Mouse (Mus musculus): ENCODE measurements around the gene Cd163l1. TPM values are rescaled to one million over a fixed set of nuclear protein-coding genes. Genes with fewer than 3 reads are reported as not detected.

The Cd163l1 gene
- polyA plus RNA-seq, 1 experiment, result not detected

GRCm38 (mm10) chr7:140192445-140192844 is 25.6 kb upstream of the Cd163l1 start:
- H3K79me3 ChIP-seq (ENCODE audit: low read depth), result no peaks in the 10 kb centered on the region
- no peak overlapping the region for H3ac ChIP-seq (ENCODE audit: control insufficient read depth, insufficient read length, low read depth)
- no peaks in the 10 kb centered on the region for H3K79me2 ChIP-seq (ENCODE audit: control insufficient read depth, insufficient read depth)
- no peak overlapping the region for H3K4me3 ChIP-seq (ENCODE audit: insufficient read depth, poor library complexity, severe bottlenecking)
- no peaks in the 10 kb centered on the region for H3K36me3 ChIP-seq (ENCODE audit: control insufficient read depth, insufficient read depth)
- TF ChIP-seq CEBPB (IDR thresholded peaks at IDR 0.05; ENCODE audit: low read depth) (no peak), CTCF (IDR thresholded peaks at IDR 0.05; ENCODE audit: control insufficient read depth, insufficient read depth, insufficient read length) (no peak), MYOD1 (IDR thresholded peaks at IDR 0.05; ENCODE audit: control insufficient read depth, insufficient read length, low read depth) (no peak), USF1 (IDR thresholded peaks at IDR 0.05; ENCODE audit: low read depth) (no peak), MYOG (IDR thresholded peaks at IDR 0.05; ENCODE audit: control insufficient read depth, extremely low read depth, insufficient read length) (no peak), MAX (IDR thresholded peaks at IDR 0.05) (no peak), FOSL1 (IDR thresholded peaks at IDR 0.05; ENCODE audit: insufficient read depth, low read length, poor library complexity, severe bottlenecking) (no peak)
- H3K27me3 ChIP-seq (ENCODE audit: control insufficient read depth, insufficient read depth, insufficient read length), result no peaks in the 10 kb centered on the region

- H3K4me3 ChIP-seq (ENCODE audit: insufficient read depth, poor library complexity, severe bottlenecking), result no peak overlapping the region
- H3ac ChIP-seq (ENCODE audit: control insufficient read depth, insufficient read length, low read depth), result no peak overlapping the region
- H3K79me3 ChIP-seq (ENCODE audit: low read depth), result no peaks in the 10 kb centered on the region
- TF ChIP-seq FOSL1 (IDR thresholded peaks at IDR 0.05; ENCODE audit: insufficient read depth, low read length, poor library complexity, severe bottlenecking) (no peak), MYOG (IDR thresholded peaks at IDR 0.05; ENCODE audit: control insufficient read depth, extremely low read depth, insufficient read length) (no peak), CEBPB (IDR thresholded peaks at IDR 0.05; ENCODE audit: low read depth) (no peak), CTCF (IDR thresholded peaks at IDR 0.05; ENCODE audit: control insufficient read depth, insufficient read depth, insufficient read length) (no peak), MYOD1 (IDR thresholded peaks at IDR 0.05; ENCODE audit: control insufficient read depth, insufficient read length, low read depth) (no peak), MAX (IDR thresholded peaks at IDR 0.05) (no peak), USF1 (IDR thresholded peaks at IDR 0.05; ENCODE audit: low read depth) (no peak)
- H3K79me2 ChIP-seq (ENCODE audit: control insufficient read depth, insufficient read depth), result no peaks in the 10 kb centered on the region
- H3K27me3 ChIP-seq (ENCODE audit: control insufficient read depth, insufficient read depth, insufficient read length), result no peaks in the 10 kb centered on the region
- no peaks in the 10 kb centered on the region for H3K36me3 ChIP-seq (ENCODE audit: control insufficient read depth, insufficient read depth)
Measured at GRCm38 (mm10) chr7:140192851-140193250, 25.2 kb upstream of the Cd163l1 start.

DNA sequence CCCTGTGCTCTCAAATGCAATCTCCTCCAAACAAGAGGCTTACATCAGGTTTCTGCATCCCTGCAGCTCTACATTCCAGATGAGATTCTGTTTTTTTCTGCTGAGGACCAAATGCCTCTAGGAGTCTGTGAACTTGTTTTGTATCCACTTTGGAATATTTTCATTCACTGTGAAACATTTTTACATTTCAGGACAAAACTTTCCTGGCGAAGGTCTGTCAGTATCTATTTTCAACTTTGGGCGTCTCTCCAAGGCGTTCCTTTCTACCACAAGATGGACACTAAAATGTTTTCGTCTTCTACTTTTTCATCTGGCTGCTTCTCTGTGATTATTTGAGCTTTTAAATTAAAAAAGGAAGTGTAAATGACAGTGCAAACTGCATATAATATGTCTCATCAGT is 24.0 kb upstream of the Cd163l1 start:
- TF ChIP-seq CEBPB (IDR thresholded peaks at IDR 0.05; ENCODE audit: low read depth), result no peak
- TF ChIP-seq MYOG (IDR thresholded peaks at IDR 0.05; ENCODE audit: control insufficient read depth, extremely low read depth, insufficient read length), result no peak
- Histone ChIP-seq H3K36me3 (ENCODE audit: control insufficient read depth, insufficient read depth) (no peaks in the 10 kb centered on the region), H3K4me3 (ENCODE audit: insufficient read depth, poor library complexity, severe bottlenecking) (no peak overlapping the region), H3K79me3 (ENCODE audit: low read depth) (no peaks in the 10 kb centered on the region), H3K79me2 (ENCODE audit: control insufficient read depth, insufficient read depth) (no peaks in the 10 kb centered on the region), H3K27me3 (ENCODE audit: control insufficient read depth, insufficient read depth, insufficient read length) (no peaks in the 10 kb centered on the region), H3ac (ENCODE audit: control insufficient read depth, insufficient read length, low read depth) (no peak overlapping the region)

DNA sequence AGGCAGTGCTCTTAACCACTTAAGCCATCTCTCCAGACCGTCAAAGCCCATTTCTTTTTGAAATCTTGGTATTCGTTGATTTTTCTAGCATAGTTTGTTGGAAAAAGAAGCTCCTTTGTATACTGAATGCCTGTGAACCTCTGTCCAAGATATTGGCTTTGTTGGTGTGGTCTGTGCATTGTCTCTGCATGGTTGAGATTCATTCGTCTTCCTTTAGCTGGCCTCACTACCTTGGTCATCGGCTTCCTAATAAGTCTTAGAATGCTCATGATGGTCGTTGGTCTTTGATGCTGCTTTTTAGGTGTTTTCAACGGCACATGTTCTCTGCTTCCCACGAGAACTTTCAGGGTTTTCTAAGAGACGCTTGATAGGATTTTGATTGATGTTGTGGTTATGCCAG is 22.1 kb upstream of the Cd163l1 start:
- no peak for TF ChIP-seq CEBPB (IDR thresholded peaks at IDR 0.05; ENCODE audit: low read depth)
- no peak for TF ChIP-seq MAX (IDR thresholded peaks at IDR 0.05)
- no peak for TF ChIP-seq FOSL1 (IDR thresholded peaks at IDR 0.05; ENCODE audit: insufficient read depth, low read length, poor library complexity, severe bottlenecking)
- H3K36me3 ChIP-seq (ENCODE audit: control insufficient read depth, insufficient read depth), result no peaks in the 10 kb centered on the region
- no peak overlapping the region for H3ac ChIP-seq (ENCODE audit: control insufficient read depth, insufficient read length, low read depth)
- H3K4me3 ChIP-seq (ENCODE audit: insufficient read depth, poor library complexity, severe bottlenecking), result no peak overlapping the region
- H3K79me2 ChIP-seq (ENCODE audit: control insufficient read depth, insufficient read depth), result no peaks in the 10 kb centered on the region
- H3K79me3 ChIP-seq (ENCODE audit: low read depth), result no peaks in the 10 kb centered on the region
- no peaks in the 10 kb centered on the region for H3K27me3 ChIP-seq (ENCODE audit: control insufficient read depth, insufficient read depth, insufficient read length)

DNA sequence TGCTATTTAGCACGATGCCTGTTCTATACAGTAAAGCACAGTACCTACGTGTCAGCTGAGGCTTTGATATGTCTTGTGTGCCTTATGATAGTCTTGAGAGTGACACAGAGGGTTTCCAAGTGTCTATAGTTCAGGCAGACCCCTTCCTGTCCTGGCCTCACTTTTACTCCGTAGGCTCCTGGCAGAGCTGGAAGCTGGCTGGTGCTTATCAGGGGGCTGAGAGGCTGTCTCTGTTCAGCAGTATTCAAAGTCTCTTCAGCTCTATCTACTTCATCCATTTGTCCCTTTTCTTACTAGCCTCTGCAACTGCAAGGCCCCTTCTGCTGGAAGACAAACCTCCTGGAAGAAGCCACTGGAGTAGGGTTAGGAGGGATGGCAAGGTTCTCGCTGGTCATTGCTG is 17.0 kb upstream of the Cd163l1 start:
- Histone ChIP-seq H3K4me3 (ENCODE audit: insufficient read depth, poor library complexity, severe bottlenecking) (no peak overlapping the region), H3K27me3 (ENCODE audit: control insufficient read depth, insufficient read depth, insufficient read length) (no peaks in the 10 kb centered on the region), H3K79me3 (ENCODE audit: low read depth) (no peaks in the 10 kb centered on the region), H3K79me2 (ENCODE audit: control insufficient read depth, insufficient read depth) (no peaks in the 10 kb centered on the region), H3K36me3 (ENCODE audit: control insufficient read depth, insufficient read depth) (no peaks in the 10 kb centered on the region), H3ac (ENCODE audit: control insufficient read depth, insufficient read length, low read depth) (no peak overlapping the region)
- TF ChIP-seq CTCF (IDR thresholded peaks at IDR 0.05; ENCODE audit: control insufficient read depth, insufficient read depth, insufficient read length), result no peak
- no peak for TF ChIP-seq USF1 (IDR thresholded peaks at IDR 0.05; ENCODE audit: low read depth)
- no peak for TF ChIP-seq MYOG (IDR thresholded peaks at IDR 0.05; ENCODE audit: control insufficient read depth, extremely low read depth, insufficient read length)
- TF ChIP-seq MYOD1 (IDR thresholded peaks at IDR 0.05; ENCODE audit: control insufficient read depth, insufficient read length, low read depth), result no peak
- TF ChIP-seq CEBPB (IDR thresholded peaks at IDR 0.05; ENCODE audit: low read depth), result no peak
- no peak for TF ChIP-seq FOSL1 (IDR thresholded peaks at IDR 0.05; ENCODE audit: insufficient read depth, low read length, poor library complexity, severe bottlenecking)
- no peak for TF ChIP-seq MAX (IDR thresholded peaks at IDR 0.05)

DNA sequence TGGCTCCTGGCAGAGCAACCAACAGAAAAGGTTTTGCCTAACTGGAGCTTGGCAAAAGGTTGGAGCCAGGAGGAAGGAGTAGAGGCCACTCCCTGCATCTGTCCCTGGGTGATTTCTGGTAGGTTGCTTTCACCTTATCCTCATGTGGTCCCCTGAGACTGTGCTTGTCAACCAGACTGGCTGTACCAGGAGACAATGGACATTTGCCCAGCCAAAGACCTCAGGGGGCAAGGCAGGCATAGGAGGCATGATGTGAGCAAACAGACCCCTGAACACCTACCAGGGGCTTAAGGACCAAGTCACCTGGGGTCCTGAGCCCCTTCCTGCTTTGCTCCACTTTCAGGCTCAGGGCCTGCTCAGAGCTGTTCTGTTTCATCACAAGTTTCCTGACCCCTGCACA is 12.2 kb upstream of the Cd163l1 start, which contains the start of gene Olfr524:
Olfr524 (minus strand) TSS at position 101 of the 400 bp plus-strand sequence.
- no peaks in the 10 kb centered on the region for H3K79me3 ChIP-seq (ENCODE audit: low read depth)
- no peak within 1 kb of the TSS for H3ac ChIP-seq (ENCODE audit: control insufficient read depth, insufficient read length, low read depth)
- no peaks in the 10 kb centered on the region for H3K27me3 ChIP-seq (ENCODE audit: control insufficient read depth, insufficient read depth, insufficient read length)
- H3K4me3 ChIP-seq (ENCODE audit: insufficient read depth, poor library complexity, severe bottlenecking), result no peak within 1 kb of the TSS
- H3K79me2 ChIP-seq (ENCODE audit: control insufficient read depth, insufficient read depth), result no peaks in the 10 kb centered on the region
- TF ChIP-seq MAX (IDR thresholded peaks at IDR 0.05), result no peak
- TF ChIP-seq MYOG (IDR thresholded peaks at IDR 0.05; ENCODE audit: control insufficient read depth, extremely low read depth, insufficient read length), result no peak
- no peak for TF ChIP-seq CEBPB (IDR thresholded peaks at IDR 0.05; ENCODE audit: low read depth)
- TF ChIP-seq FOSL1 (IDR thresholded peaks at IDR 0.05; ENCODE audit: insufficient read depth, low read length, poor library complexity, severe bottlenecking), result no peak
- TF ChIP-seq CTCF (IDR thresholded peaks at IDR 0.05; ENCODE audit: control insufficient read depth, insufficient read depth, insufficient read length), result no peak
- no peak for TF ChIP-seq USF1 (IDR thresholded peaks at IDR 0.05; ENCODE audit: low read depth)
- no peak for TF ChIP-seq MYOD1 (IDR thresholded peaks at IDR 0.05; ENCODE audit: control insufficient read depth, insufficient read length, low read depth)
- no peaks in the 10 kb centered on the region for H3K36me3 ChIP-seq (ENCODE audit: control insufficient read depth, insufficient read depth)

All from C2C12 (cell line).